Mouse (Mus musculus) adrenal gland, postnatal 10 days (tissue): Measurements from ENCODE around the gene Olfr513. TPM values are rescaled to one million over a fixed set of nuclear protein-coding genes. Genes with fewer than 3 reads are reported as not detected.

Source experiments
- DNase-seq: peaks from one replicate; pipeline ENCODE4 v3.0.0; 2021; ENCODE audit warnings: mixed read lengths
- long read RNA-seq, 2 experiments: library from polyadenylated mRNA; stranded (forward); transcript quantifications; one replicate each; pipeline ENCODE4 v2.0.0; 2021
- total RNA-seq, 2 experiments: library from RNA; stranded (reverse); gene quantifications; 2 replicates each; pipeline ENCODE4 v1.2.3; 2021

Gene Olfr513
- not detected for total RNA-seq
- long read RNA-seq, experiment 1, result 0 reads
- long read RNA-seq, experiment 2, result 0 reads

DNA sequence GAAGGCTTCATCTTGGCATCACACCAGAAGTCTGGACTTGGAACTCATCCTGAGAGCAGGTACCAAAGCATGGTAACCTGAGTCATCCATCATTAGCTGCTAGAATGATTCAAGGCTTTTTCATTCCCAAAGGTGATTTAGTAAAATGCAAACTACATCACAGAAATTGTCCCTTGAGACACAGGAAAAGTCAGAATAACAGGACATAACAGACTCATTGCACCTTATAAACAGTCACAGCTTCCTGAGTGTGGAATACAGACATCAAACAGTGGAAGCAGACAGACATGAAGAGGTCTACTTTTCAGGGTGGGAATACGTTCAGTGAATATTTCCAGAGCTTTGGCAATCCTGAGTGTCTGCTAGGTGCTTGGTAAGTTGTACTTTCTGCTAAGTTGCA is at the start of gene Olfr513:
TSS of gene Olfr513 (plus strand) at position 301 of the 400 bp plus-strand sequence.
- no peak for DNase-seq

DNA sequence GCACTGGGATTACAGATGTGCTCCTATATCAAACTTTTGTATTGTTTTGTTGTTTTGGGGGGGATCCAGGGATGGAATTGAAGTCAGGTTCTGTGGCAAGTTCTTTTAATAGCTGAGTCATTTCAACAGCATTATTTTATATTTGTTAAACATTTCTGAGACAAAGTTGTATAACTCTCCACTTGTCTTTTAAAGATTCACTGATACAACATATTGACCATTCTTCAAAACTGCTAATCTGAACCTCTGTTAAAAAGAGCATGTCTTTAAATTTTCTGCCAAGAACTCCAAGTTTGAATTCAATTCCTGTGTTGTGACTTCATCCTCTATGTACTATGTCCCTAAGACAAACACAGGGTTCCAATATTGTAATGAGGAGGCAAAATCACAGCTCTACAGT is 37.8 kb upstream of the Olfr513 start, which contains the start of gene Olfr512:
TSS of gene Olfr512 (plus strand) at position 301 of the 400 bp plus-strand sequence.
- no peak for DNase-seq

DNA sequence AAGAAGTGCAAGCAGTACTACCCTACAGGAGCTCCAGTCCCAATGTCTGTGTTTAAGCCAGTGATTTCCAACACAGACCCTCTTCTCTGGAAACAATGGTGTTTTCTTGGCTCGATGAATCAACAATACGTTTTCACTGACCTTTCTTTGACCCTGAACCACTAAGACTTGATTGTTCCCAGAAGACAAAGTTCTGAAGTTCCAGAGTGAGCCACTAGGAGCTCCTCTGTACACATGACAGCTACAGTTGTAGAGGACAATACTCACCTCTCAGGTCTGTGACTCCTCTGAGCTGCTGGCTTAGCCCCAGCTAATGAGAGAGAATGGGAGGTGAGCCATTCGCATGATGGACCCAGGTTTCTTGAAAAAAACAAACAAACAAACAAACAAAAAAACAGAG is 9.6 kb downstream of the Olfr513 start:
- DNase-seq, result no peak

DNA sequence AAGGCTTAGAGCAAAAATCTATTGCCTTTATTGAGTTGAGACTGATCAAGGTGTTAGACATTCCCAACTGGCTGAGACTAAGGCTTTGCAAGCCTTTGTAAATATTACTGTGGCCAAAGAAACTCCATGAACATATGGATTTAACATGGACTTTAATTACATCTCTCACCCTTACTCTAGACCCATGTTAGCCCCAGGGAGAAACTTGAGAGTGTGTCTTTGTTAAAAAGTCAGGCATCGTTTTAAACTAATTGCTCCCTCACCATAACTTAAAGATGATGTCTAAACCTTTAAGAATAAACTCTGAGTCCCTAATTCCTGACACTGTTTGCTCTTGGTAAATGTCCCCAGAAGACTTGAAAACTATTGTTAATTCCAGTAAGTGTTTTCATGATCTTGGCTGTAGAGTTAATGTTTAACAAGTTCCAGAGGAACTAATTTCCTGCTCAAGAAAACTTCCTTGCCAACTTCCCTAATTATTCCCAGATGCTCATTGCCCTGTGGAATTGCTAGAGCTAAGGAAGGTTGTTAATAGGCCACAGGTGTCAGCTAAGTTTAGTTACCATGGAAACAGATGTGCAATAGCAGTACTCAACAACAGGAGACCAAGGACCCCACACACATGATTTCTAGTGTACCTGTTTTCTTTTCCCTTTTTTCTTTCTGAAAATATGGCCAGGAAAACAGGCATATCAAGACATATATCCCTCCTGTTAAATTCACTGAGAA is 46.6 kb downstream of the Olfr513 start:
- no peak for DNase-seq

Other genes starting within 250 kb of the Olfr513 start
- gene Olfr502, start 225.9 kb upstream of the Olfr513 start, total RNA-seq, result not detected
- not detected for gene Olfr503, start 206.4 kb upstream of the Olfr513 start, total RNA-seq
- not detected for gene Olfr504, start 185.2 kb upstream of the Olfr513 start, total RNA-seq
- gene Olfr506, start 140.2 kb upstream of the Olfr513 start, total RNA-seq, result not detected
- not detected for gene Olfr507, start 129.2 kb upstream of the Olfr513 start, total RNA-seq
- gene Olfr508, start 121.0 kb upstream of the Olfr513 start, total RNA-seq, result not detected
- gene Olfr509, start 99.1 kb upstream of the Olfr513 start, total RNA-seq, result not detected
- not detected for gene Olfr510, start 84.6 kb upstream of the Olfr513 start, total RNA-seq
- gene Olfr512, start 37.7 kb upstream of the Olfr513 start, total RNA-seq, result not detected
- gene Olfr514, start 75.0 kb downstream of the Olfr513 start, total RNA-seq, result not detected
- not detected for gene Olfr516, start 99.6 kb downstream of the Olfr513 start, total RNA-seq
- not detected for gene Olfr517, start 121.4 kb downstream of the Olfr513 start, total RNA-seq
- not detected for gene Olfr518, start 134.0 kb downstream of the Olfr513 start, total RNA-seq
- not detected for gene Olfr519, start 143.4 kb downstream of the Olfr513 start, total RNA-seq
- under 1 TPM; 0.24 to 0.33 TPM for gene Nlrp10, start 179.2 kb downstream of the Olfr513 start, total RNA-seq
- 100 to 1,000 TPM; 156 to 162 TPM for gene Eif3f, start 183.4 kb downstream of the Olfr513 start, total RNA-seq
- 10 to 100 TPM; 20.7 to 27.5 TPM for gene Tub, start 199.4 kb downstream of the Olfr513 start, total RNA-seq